Mouse (Mus musculus) midbrain, embryonic 13.5 days (tissue): ENCODE measurements around the gene Slc1a5. TPM values are rescaled to one million over a fixed set of nuclear protein-coding genes. Genes with fewer than 3 reads are reported as not detected.

Source experiments
- ATAC-seq: fragments of 200-750 bp; cut with Nextera tagmentation; 2 replicates; pipeline ENCODE4 v1.8.0; 2017; ENCODE audit warnings: mild to moderate bottlenecking, moderate TSS enrichment, moderate library complexity
- H3K27ac ChIP-seq: fragments of 300-500 bp; sonication (generic); 2 replicates; pipeline ENCODE4 v1.5.1; 2015; ENCODE audit warnings: inconsistent platforms, mild to moderate bottlenecking, moderate library complexity
- H3K27me3 ChIP-seq: fragments of 300-500 bp; sonication (generic); 2 replicates; pipeline ENCODE4 v1.6.1; 2015; ENCODE audit warnings: mild to moderate bottlenecking, inconsistent platforms
- H3K36me3 ChIP-seq: fragments of 300-500 bp; sonication (generic); 2 replicates; pipeline ENCODE4 v1.6.1; 2015; ENCODE audit warnings: mild to moderate bottlenecking, inconsistent platforms
- H3K4me1 ChIP-seq: fragments of 300-500 bp; sonication (generic); replicated peaks from 2 replicates; pipeline ENCODE4 v1.6.1; 2015; ENCODE audit warnings: inconsistent platforms
- H3K4me2 ChIP-seq: fragments of 300-500 bp; sonication (generic); replicated peaks from 2 replicates; pipeline ENCODE4 v1.6.1; 2015; ENCODE audit warnings: moderate library complexity, mild to moderate bottlenecking, inconsistent platforms
- H3K4me3 ChIP-seq: fragments of 300-500 bp; sonication (generic); replicated peaks from 2 replicates; pipeline ENCODE4 v1.5.1; 2015; ENCODE audit warnings: mild to moderate bottlenecking, inconsistent platforms
- H3K9ac ChIP-seq: fragments of 300-500 bp; sonication (generic); replicated peaks from 2 replicates; pipeline ENCODE4 v1.6.1; 2015; ENCODE audit warnings: mild to moderate bottlenecking, inconsistent platforms
- H3K9me3 ChIP-seq: fragments of 300-500 bp; sonication (generic); 2 replicates; pipeline ENCODE4 v1.6.1; 2016; ENCODE audit warnings: mild to moderate bottlenecking, inconsistent platforms
- WGBS: fragments of 180-500 bp; shearing (Covaris S2); methylation state at CpG from one replicate; pipeline ENCODE4 v1.1.7; 2015; 5-methylcytosine and 5-hydroxymethylcytosine counted together
- polyA plus RNA-seq: library from polyadenylated mRNA; unstranded; fragments of >200 nt; fragmentation: Nextera tagmentation; extraction: Ambion mirVana; gene quantifications from 2 replicates; pipeline ENCODE4 v1.2.1, GENCODE M21; 2015

The Slc1a5 gene
- polyA plus RNA-seq = 13.8 and 14.9 TPM in 2 replicates

DNA sequence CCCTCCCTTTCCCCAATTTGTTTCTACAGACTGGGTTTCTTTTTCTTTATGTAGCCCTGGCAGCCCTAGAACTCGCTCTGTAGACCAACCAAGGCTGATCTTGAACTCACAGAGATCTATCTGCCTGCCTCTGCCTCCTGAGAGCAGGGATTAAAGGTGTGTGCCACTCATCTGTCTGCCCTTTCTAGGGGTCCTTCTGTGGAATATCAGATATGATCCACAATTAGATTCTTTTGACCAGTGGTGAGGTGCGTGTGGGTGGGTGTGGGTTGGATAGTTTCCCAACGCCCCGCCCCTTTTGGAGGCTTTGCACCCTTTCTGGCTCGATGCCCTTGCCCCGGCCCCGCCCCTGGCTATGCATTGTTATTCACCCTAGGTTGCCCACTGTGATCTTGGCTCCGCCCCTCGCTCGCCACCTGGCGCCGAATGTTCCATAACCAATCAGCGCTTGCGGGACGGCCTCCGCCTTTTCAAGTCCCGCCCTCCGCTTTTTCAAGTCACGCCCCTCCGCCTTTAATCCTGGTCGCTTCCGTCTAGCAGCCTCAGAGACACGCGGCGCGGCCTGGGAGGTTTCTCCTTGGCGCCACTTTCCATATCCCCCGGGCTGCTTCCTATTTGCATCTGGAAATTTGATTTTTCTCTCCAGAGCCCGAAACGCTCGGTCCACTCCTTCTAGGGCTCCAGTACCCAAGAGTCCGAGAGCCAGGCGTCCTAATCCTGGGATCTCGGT, at the start of gene Slc1a5:
Gene Slc1a5, plus strand, starts transcription at position 516 of the 730 bp plus-strand sequence.
- H3K4me3 ChIP-seq = peak within 1 kb of the TSS; percentile 57
- H3K4me1 ChIP-seq = peaks cover 42% of the 10 kb centered on the region
- no peak within 1 kb of the TSS for H3K27ac ChIP-seq
- peak within 1 kb of the TSS; percentile 75 for H3K9ac ChIP-seq
- ATAC-seq = peak; percentile 80
- H3K4me2 ChIP-seq = peak within 1 kb of the TSS; percentile 96
- H3K27me3 ChIP-seq = 0 out of 2 replicates have a peak, but pooled peaks cover 14% of the 10 kb centered on the region
- H3K9me3 ChIP-seq = no peaks in the 10 kb centered on the region
- no peaks in the 10 kb centered on the region for H3K36me3 ChIP-seq
- WGBS = 2% methylated on average over 34 of the region's 34 CpGs

DNA sequence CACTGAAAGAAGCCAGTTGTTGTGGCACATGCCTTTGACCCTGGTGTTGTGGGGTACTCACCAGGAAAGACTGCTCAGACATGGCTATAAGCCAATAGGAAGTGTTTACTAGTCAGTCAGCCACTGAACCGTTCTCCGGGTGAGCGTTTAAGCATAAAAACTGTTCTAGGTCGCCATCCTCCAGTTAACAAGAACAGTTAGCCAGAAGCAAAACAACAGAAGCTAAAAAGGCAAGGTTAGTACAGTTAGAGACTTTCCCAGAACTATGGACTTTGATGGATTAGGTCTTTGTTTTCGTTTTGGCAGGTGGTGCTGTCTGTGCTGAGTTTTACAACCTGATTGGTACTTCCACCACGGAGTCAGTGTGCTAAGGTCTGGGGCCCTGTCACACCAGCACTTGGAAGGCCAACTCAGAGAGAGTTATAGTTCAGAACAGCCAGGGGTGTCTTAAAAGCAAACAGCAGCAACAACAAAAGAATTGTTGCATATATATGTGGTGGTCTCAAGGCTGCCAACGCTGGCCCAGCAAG, 49.2 kb upstream of the Slc1a5 start:
- H3K27ac ChIP-seq = no peak overlapping the region
- no peak for ATAC-seq

DNA sequence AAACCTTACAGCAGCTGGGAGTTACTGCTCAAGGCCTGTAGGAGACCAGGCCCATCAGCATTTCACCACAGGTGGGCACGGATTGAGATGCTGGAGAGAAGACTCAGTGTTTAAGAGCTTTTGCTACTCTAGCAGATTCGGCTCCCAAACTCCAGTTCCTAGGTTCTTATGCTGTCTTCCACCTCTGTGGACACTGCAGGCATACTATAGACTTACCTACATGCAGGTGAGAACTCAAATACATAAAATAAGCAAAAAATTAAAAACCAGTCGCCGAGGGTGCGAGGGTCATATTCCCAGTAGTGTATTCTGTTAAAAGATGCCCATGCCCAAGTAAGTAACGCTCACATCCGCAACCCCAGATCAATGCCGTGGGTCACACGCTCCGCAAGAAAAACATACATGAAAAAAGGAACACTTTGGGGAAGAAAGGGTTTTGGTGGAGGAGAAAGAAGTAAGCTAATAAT, 43.5 kb upstream of the Slc1a5 start:
- peak overlapping the region; percentile 78 for H3K4me3 ChIP-seq
- H3K4me1 ChIP-seq = peaks cover 18% of the 10 kb centered on the region
- peak; percentile 31 for ATAC-seq
- H3K4me2 ChIP-seq = peak overlapping the region; percentile 95
- no peaks in the 10 kb centered on the region for H3K27me3 ChIP-seq
- H3K9ac ChIP-seq = no peak overlapping the region
- no peaks in the 10 kb centered on the region for H3K9me3 ChIP-seq
- 46% methylated on average over 10 of the region's 10 CpGs for whole genome bisulfite sequencing
- peaks cover 12% of the 10 kb centered on the region; the same call in 1 of the 2 replicates for H3K36me3 ChIP-seq
- no peak overlapping the region for H3K27ac ChIP-seq

More for the DNA sequence above, 49.2 kb upstream of the Slc1a5 start:
- no peak overlapping the region for H3K4me3 ChIP-seq
- H3K36me3 ChIP-seq = no peaks in the 10 kb centered on the region
- H3K4me2 ChIP-seq = no peak overlapping the region
- H3K4me1 ChIP-seq = peaks cover 4% of the 10 kb centered on the region; the same call in 1 of the 2 replicates
- H3K9me3 ChIP-seq = no peaks in the 10 kb centered on the region
- 76% methylated on average over 7 of the region's 7 CpGs for WGBS
- no peak overlapping the region for H3K9ac ChIP-seq
- H3K27me3 ChIP-seq = no peaks in the 10 kb centered on the region

GRCm38 (mm10) chr7:16738073-16738696, 43.0 kb upstream of the Slc1a5 start, which contains the start of gene Ap2s1:
Ap2s1 (plus strand) TSS chr7:16738410.
- peaks cover 18% of the 10 kb centered on the region for H3K4me1 ChIP-seq
- no peaks in the 10 kb centered on the region for H3K9me3 ChIP-seq
- peak; percentile 98 for ATAC-seq
- peak within 1 kb of the TSS; percentile 85 for H3K9ac ChIP-seq
- peak within 1 kb of the TSS; percentile 78 for H3K4me3 ChIP-seq
- H3K4me2 ChIP-seq = peak within 1 kb of the TSS; percentile 95
- under 1% methylated on average over 34 of the region's 34 CpGs for WGBS
- peaks cover 18% of the 10 kb centered on the region for H3K36me3 ChIP-seq
- no peak within 1 kb of the TSS for H3K27ac ChIP-seq
- H3K27me3 ChIP-seq = no peaks in the 10 kb centered on the region

DNA sequence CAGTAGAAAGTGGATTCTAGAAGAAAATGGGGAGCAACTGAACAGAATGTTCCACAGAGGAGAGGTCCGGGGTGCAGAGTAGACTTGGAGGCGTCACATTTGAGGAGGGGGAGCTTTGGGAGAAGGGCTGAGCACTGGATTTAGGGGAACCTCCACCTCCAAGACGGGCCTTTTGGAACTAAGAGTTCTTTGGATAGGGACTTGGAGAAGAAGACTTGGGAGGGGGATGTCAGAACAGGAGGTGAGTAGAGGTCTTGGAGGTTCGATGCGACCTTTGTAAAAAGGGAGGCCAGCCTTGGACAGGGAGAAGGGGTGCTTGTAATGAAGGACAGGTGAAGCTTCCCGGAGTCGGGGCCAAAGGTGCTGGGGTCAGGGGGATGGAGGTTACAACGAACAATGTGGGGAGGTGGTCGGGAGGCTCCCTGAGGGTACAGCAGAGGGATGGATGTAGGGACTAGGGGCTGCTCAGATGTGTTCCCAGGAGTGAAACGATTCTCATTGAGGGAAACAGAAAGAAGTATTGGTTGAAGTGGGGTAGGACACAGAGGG, 42.0 kb upstream of the Slc1a5 start:
- H3K27ac ChIP-seq = no peak overlapping the region
- peak overlapping the region; percentile 78 for H3K4me3 ChIP-seq
- H3K9me3 ChIP-seq = no peaks in the 10 kb centered on the region
- H3K36me3 ChIP-seq = peaks cover 27% of the 10 kb centered on the region
- H3K4me1 ChIP-seq = peaks cover 18% of the 10 kb centered on the region
- 61% methylated on average over 10 of the region's 10 CpGs for WGBS
- H3K9ac ChIP-seq = peak overlapping the region; percentile 85
- peak overlapping the region; percentile 95 for H3K4me2 ChIP-seq
- ATAC-seq = no peak
- no peaks in the 10 kb centered on the region for H3K27me3 ChIP-seq

DNA sequence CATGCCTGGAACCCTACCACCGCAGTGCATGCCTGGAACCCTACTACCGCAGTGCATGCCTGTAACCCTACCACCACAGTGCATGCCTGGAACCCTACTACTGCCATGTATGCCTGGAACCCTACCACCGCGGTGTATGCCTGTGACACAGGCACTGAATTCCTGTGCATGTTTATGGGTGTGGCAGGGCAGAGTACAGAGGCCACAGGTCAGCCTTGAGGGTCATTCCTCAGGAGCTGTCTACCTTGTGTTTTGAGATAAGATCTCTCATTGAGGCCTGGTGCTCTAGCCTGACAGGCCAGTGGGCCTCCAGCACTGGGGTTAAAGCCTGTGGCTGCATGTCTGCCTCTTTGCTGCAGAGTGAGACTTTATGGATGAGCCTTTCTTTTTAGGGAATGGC, 35.8 kb upstream of the Slc1a5 start:
- H3K4me2 ChIP-seq = no peak overlapping the region
- H3K27ac ChIP-seq = no peak overlapping the region
- no peak overlapping the region for H3K4me3 ChIP-seq
- H3K9ac ChIP-seq = no peak overlapping the region
- no peak for ATAC-seq
- H3K27me3 ChIP-seq = no peaks in the 10 kb centered on the region
- H3K9me3 ChIP-seq = no peaks in the 10 kb centered on the region
- H3K4me1 ChIP-seq = no peaks in the 10 kb centered on the region
- H3K36me3 ChIP-seq = peaks cover 79% of the 10 kb centered on the region
- whole genome bisulfite sequencing = 94% methylated on average over 4 of the region's 4 CpGs

DNA sequence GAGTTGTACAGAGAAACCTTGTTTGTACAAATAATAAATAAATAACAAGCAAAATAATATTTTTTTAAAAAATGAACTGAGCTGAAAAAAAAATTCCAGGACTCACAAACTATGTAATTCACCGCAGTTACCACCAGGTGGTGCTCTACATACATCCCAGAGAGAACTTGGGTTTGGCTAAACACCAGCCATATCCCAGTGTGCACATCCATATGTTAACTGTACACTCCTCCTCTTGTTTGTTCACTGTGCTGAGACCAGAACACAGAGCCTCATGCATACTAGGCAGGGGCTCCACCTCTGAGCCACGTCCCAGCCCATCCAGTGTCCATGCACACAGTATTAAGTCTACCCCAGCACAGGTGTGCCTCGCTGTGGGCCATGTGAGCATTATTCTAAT, 35.0 kb upstream of the Slc1a5 start:
- ATAC-seq = peak; percentile 76
- Histone ChIP-seq H3K27ac (no peak overlapping the region), H3K9ac (no peak overlapping the region), H3K36me3 (peaks cover 76% of the 10 kb centered on the region), H3K4me2 (no peak overlapping the region), H3K4me1 (no peaks in the 10 kb centered on the region), H3K9me3 (no peaks in the 10 kb centered on the region), H3K4me3 (no peak overlapping the region), H3K27me3 (no peaks in the 10 kb centered on the region)
- WGBS = 55% methylated on average over 3 of the region's 3 CpGs

DNA sequence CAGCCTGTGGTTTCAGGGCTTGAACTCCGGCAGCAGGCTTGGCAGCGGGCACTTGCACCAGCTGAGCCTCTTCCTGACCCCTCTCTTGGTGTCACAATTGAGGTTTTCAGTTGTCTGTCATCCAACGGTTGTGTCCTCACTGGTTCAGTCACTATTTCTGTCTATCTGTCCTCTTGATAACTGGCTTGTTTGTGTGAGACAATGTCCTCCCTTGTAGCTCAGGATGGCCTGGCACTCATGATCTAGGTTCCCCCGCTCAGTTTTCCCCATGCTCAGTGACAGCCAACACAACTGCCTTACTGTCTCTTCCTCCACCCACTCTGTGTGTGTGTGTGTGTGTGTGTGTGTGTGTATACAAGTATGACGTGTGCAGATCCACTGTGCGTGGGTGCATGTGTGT, 33.5 kb upstream of the Slc1a5 start:
- H3K4me1 ChIP-seq = no peaks in the 10 kb centered on the region
- H3K9me3 ChIP-seq = no peaks in the 10 kb centered on the region
- no peak overlapping the region for H3K4me3 ChIP-seq
- H3K4me2 ChIP-seq = no peak overlapping the region
- WGBS = 95% methylated on average over 6 of the region's 6 CpGs
- peaks cover 66% of the 10 kb centered on the region for H3K36me3 ChIP-seq
- no peak overlapping the region for H3K9ac ChIP-seq
- no peaks in the 10 kb centered on the region for H3K27me3 ChIP-seq
- ATAC-seq = no peak
- no peak overlapping the region for H3K27ac ChIP-seq

- Histone ChIP-seq H3K9ac (no peak overlapping the region), H3K4me3 (no peak overlapping the region), H3K4me1 (no peaks in the 10 kb centered on the region), H3K4me2 (no peak overlapping the region), H3K27me3 (no peaks in the 10 kb centered on the region), H3K9me3 (no peaks in the 10 kb centered on the region), H3K36me3 (peaks cover 30% of the 10 kb centered on the region), H3K27ac (no peak overlapping the region)
- WGBS = 88% methylated on average over 12 of the region's 12 CpGs
- no peak for ATAC-seq
Observed at GRCm38 (mm10) chr7:16752016-16752415, 29.1 kb upstream of the Slc1a5 start.

DNA sequence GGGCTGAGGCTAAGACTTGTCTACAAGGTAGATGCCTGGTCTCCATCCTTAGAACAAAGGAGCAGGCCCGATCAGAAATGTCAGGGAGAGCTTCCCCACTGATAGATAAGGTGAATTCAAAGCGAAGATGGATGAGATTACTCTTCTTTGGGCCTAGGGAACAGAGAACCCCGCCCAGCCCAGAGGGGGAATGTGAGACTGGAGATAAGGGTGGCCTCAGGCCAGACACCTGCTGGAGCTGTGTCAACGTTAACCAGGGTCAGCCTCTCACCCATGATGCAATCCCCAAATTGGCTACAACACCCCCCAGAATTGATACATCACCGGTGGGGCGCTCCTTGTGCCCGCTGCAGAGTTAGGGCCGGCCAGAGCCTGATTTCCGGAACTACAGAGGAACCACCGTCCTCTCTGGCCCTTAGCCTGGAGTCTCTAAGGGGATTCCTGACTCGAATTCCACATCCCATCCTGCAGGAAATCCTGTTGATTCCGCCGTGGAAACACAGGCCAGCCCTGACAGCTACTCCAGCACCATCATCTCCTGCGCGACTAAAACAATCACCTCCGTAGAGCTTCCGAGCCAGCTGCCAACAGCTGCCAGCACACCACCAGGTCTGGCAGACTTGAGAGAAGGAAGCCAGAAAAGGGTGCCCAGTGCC, 25.6 kb upstream of the Slc1a5 start:
- H3K36me3 ChIP-seq = no peaks in the 10 kb centered on the region
- WGBS = 80% methylated on average over 17 of the region's 17 CpGs
- H3K27ac ChIP-seq = no peak overlapping the region
- no peak overlapping the region for H3K4me3 ChIP-seq
- H3K9ac ChIP-seq = no peak overlapping the region
- no peaks in the 10 kb centered on the region for H3K27me3 ChIP-seq
- no peaks in the 10 kb centered on the region for H3K4me1 ChIP-seq
- no peaks in the 10 kb centered on the region for H3K9me3 ChIP-seq
- H3K4me2 ChIP-seq = no peak overlapping the region
- ATAC-seq = no peak

GRCm38 (mm10) chr7:16758872-16759574, 22.1 kb upstream of the Slc1a5 start:
- H3K4me3 ChIP-seq = no peak overlapping the region
- H3K27ac ChIP-seq = no peak overlapping the region
- H3K27me3 ChIP-seq = no peaks in the 10 kb centered on the region
- 55% methylated on average over 10 of the region's 11 CpGs for WGBS
- H3K9me3 ChIP-seq = no peaks in the 10 kb centered on the region
- no peaks in the 10 kb centered on the region for H3K36me3 ChIP-seq
- ATAC-seq = peak; percentile 96
- no peak overlapping the region for H3K4me2 ChIP-seq
- H3K9ac ChIP-seq = no peak overlapping the region
- H3K4me1 ChIP-seq = 0 out of 2 replicates have a peak, but pooled peaks cover 5% of the 10 kb centered on the region
